18 mouse cellular contexts compared by ENCODE assay signal in genomic region chr3:6381732-6382131, GRCm38 (mm10).
DNase-seq lines count a peak whose midpoint lies in the region; ATAC-seq and TF ChIP-seq lines count a peak whose summit lies in the region.
"Had no signal": no experiment of that assay in that cellular context is flagged by ENCODE, and none has a peak within 500 bp of the region (broad histone marks: within the 10 kb centered on the region; RNA-seq: fewer than 3 reads in every experiment).

No protein-coding gene starts in this region.

- no peaks in the 10 kb centered on the region for H3K27me3 ChIP-seq in embryonic facial prominence, embryonic 11.5 days (ENCODE audit: control insufficient read depth, insufficient read depth, low read length)
- no peaks in the 10 kb centered on the region for H3K27me3 ChIP-seq in limb, embryonic 10.5 days (ENCODE audit: low read depth, poor library complexity, severe bottlenecking)
- no peaks in the 10 kb centered on the region for H3K27me3 ChIP-seq in limb, embryonic 14.5 days (ENCODE audit: control insufficient read depth, insufficient read depth, low read length)
- H3K27me3 ChIP-seq: forebrain, embryonic 12.5 days; heart, embryonic 12.5 days had no signal

- no peak for TF ChIP-seq POLR2A in limb, embryonic 14.5 days (IDR thresholded peaks at IDR 0.05; ENCODE audit: borderline replicate concordance, extremely low read depth, insufficient read depth, insufficient read length)

- H3K4me2 ChIP-seq in embryonic facial prominence, embryonic 11.5 days (ENCODE audit: low read depth, low read length): no peak overlapping the region
- H3K4me2 ChIP-seq in limb, embryonic 14.5 days (replicated peaks; ENCODE audit: low read depth, low read length, severe bottlenecking): no peak overlapping the region
- H3K4me2 ChIP-seq: forebrain, embryonic 12.5 days; heart, embryonic 12.5 days; hindbrain, embryonic 14.5 days had no signal

- WGBS in embryonic facial prominence, embryonic 11.5 days: 44% methylated on average over 5 of the region's 5 CpGs
- 29% methylated on average over 5 of the region's 5 CpGs for WGBS in limb, embryonic 10.5 days
- WGBS in limb, embryonic 14.5 days: 9% methylated on average over 5 of the region's 5 CpGs

- peak; percentile 20 for DNase-seq in embryo, embryonic 11 days
- DNase-seq in embryo, embryonic 10 days (ENCODE audit: low spot score): no peak
- peak; percentile 15 for DNase-seq in embryonic facial prominence, embryonic 11.5 days (ENCODE audit: low spot score)
- peak; percentile 49 for DNase-seq in limb, embryonic 10.5 days (ENCODE audit: low spot score)
- no peak for DNase-seq in limb, embryonic 14.5 days (ENCODE audit: low spot score)
- no peak for DNase-seq in gastrocnemius, postnatal 25 days
- DNase-seq in cerebellum, postnatal 36 days: no peak
- no peak for DNase-seq in cerebellum, adult 18-20 months
- DNase-seq: adrenal gland, postnatal 10 days; cerebellum, adult 11 months; cerebellum, adult 9-10 months; cerebellum, postnatal 25 days; gastrocnemius, postnatal 14 days had no signal

- no peaks in the 10 kb centered on the region for H3K4me1 ChIP-seq in embryonic facial prominence, embryonic 11.5 days (ENCODE audit: control insufficient read depth, insufficient read depth, low read length)
- peaks cover 34% of the 10 kb centered on the region for H3K4me1 ChIP-seq in limb, embryonic 10.5 days
- peaks cover 10% of the 10 kb centered on the region; the same call in 1 of the 2 replicates for H3K4me1 ChIP-seq in limb, embryonic 14.5 days (ENCODE audit: control insufficient read depth, insufficient read depth, low read length)
- H3K4me1 ChIP-seq: forebrain, embryonic 12.5 days; heart, embryonic 12.5 days; hindbrain, embryonic 10.5 days had no signal

- no peak overlapping the region for H3K9ac ChIP-seq in embryonic facial prominence, embryonic 11.5 days (replicated peaks; ENCODE audit: low read length)
- H3K9ac ChIP-seq in limb, embryonic 14.5 days (ENCODE audit: low read depth, low read length, severe bottlenecking): no peak overlapping the region
- H3K9ac ChIP-seq: forebrain, embryonic 12.5 days; heart, embryonic 12.5 days; hindbrain, embryonic 14.5 days had no signal

- H3K4me3 ChIP-seq in embryonic facial prominence, embryonic 11.5 days (ENCODE audit: low read depth, low read length): no peak overlapping the region
- H3K4me3 ChIP-seq in limb, embryonic 10.5 days: no peak overlapping the region
- H3K4me3 ChIP-seq in limb, embryonic 14.5 days (replicated peaks; ENCODE audit: low read length): no peak overlapping the region
- H3K4me3 ChIP-seq: forebrain, embryonic 12.5 days; heart, embryonic 12.5 days; hindbrain, embryonic 10.5 days had no signal

- H3K36me3 ChIP-seq in embryonic facial prominence, embryonic 11.5 days (replicated peaks; ENCODE audit: control insufficient read depth, insufficient read depth, low read depth, low read length): no peaks in the 10 kb centered on the region
- peaks cover 5% of the 10 kb centered on the region; the same call in 1 of the 2 replicates for H3K36me3 ChIP-seq in limb, embryonic 10.5 days
- no peaks in the 10 kb centered on the region for H3K36me3 ChIP-seq in limb, embryonic 14.5 days (ENCODE audit: control insufficient read depth, insufficient read depth, low read length)
- H3K36me3 ChIP-seq: forebrain, embryonic 12.5 days; heart, embryonic 12.5 days; hindbrain, embryonic 10.5 days had no signal

- H3K9me3 ChIP-seq in embryonic facial prominence, embryonic 11.5 days (replicated peaks; ENCODE audit: control insufficient read depth, low read length): no peaks in the 10 kb centered on the region
- H3K9me3 ChIP-seq in limb, embryonic 10.5 days (replicated peaks): no peaks in the 10 kb centered on the region; the same call in 1 of the 2 replicates
- H3K9me3 ChIP-seq in limb, embryonic 14.5 days (ENCODE audit: control insufficient read depth, low read length): 0 out of 2 replicates have a peak, but pooled peaks cover 4% of the 10 kb centered on the region
- H3K9me3 ChIP-seq: forebrain, embryonic 12.5 days had no signal

- ATAC-seq in embryonic facial prominence, embryonic 11.5 days (replicated peaks; ENCODE audit: insufficient number of reproducible peaks, low FRiP score, low TSS enrichment, low read depth): no peak; the same call in 1 of the 2 replicates
- 0 out of 2 replicates have a peak, but pooled peaks have one; percentile 37 for ATAC-seq in limb, embryonic 14.5 days (ENCODE audit: low FRiP score, low read depth)
- ATAC-seq: forebrain, embryonic 16.5 days had no signal

- no peak overlapping the region for H3K27ac ChIP-seq in embryonic facial prominence, embryonic 11.5 days (replicated peaks; ENCODE audit: low read depth, low read length)
- peak overlapping the region; percentile 67 for H3K27ac ChIP-seq in limb, embryonic 10.5 days
- no peak overlapping the region for H3K27ac ChIP-seq in limb, embryonic 14.5 days (replicated peaks; ENCODE audit: low read depth, low read length)
- H3K27ac ChIP-seq: forebrain, embryonic 12.5 days; hindbrain, embryonic 10.5 days; hindbrain, embryonic 14.5 days had no signal

Comparison
In these comparisons a context has a peak if more than half of its experiments do, and no peak if none do; other contexts are left out.
1. DNase-seq: peak in embryo, embryonic 11 days (single experiment), embryonic facial prominence, embryonic 11.5 days (single experiment) and limb, embryonic 10.5 days (single experiment); none in embryo, embryonic 10 days (single experiment), limb, embryonic 14.5 days (single experiment), gastrocnemius, postnatal 25 days (single experiment), cerebellum, postnatal 36 days (0 of 2) and cerebellum, adult 18-20 months (0 of 2).